Mouse (Mus musculus) limb, embryonic 14.5 days (tissue): Measurements from ENCODE around the gene Brap. TPM values are rescaled to one million over a fixed set of nuclear protein-coding genes. Genes with fewer than 3 reads are reported as not detected.
A peak's percentile ranks its signal among the peaks of the same experiment; 100 is the strongest.

Experiments used
- ATAC-seq: fragments of 200-750 bp; cut with Nextera tagmentation; 2 replicates; pipeline ENCODE4 v1.8.0; 2017; ENCODE audit warnings: low read depth, moderate number of reproducible peaks, moderate TSS enrichment; ENCODE audit not compliant: low FRiP score
- DNase-seq: peaks from one replicate; pipeline ENCODE4 v3.0.0-alpha.2; 2015; ENCODE audit warnings: low spot score
- H3K27ac ChIP-seq: fragments of 300-500 bp; sonication (generic); replicated peaks from 2 replicates; pipeline ENCODE4 v1.5.1; 2014; ENCODE audit warnings: low read depth, mild to moderate bottlenecking, low read length, moderate library complexity, mixed read lengths
- H3K27me3 ChIP-seq: fragments of 300-500 bp; sonication (generic); 2 replicates; pipeline ENCODE4 v1.6.1; 2014; ENCODE audit warnings: low read length, mixed read lengths; ENCODE audit not compliant: control insufficient read depth, insufficient read depth
- H3K36me3 ChIP-seq: fragments of 300-500 bp; sonication (generic); 2 replicates; pipeline ENCODE4 v1.6.1; 2014; ENCODE audit warnings: mild to moderate bottlenecking, low read length, moderate library complexity, mixed read lengths; ENCODE audit not compliant: control insufficient read depth, insufficient read depth
- H3K4me1 ChIP-seq: fragments of 300-500 bp; sonication (generic); 2 replicates; pipeline ENCODE4 v1.6.1; 2014; ENCODE audit warnings: antibody characterized with exemption, low read length, mixed read lengths; ENCODE audit not compliant: control insufficient read depth, insufficient read depth
- H3K4me2 ChIP-seq: fragments of 300-500 bp; sonication (generic); replicated peaks from 2 replicates; pipeline ENCODE4 v1.6.1; 2014; ENCODE audit warnings: low read depth, mild to moderate bottlenecking, low read length, moderate library complexity; ENCODE audit not compliant: severe bottlenecking
- H3K4me3 ChIP-seq: fragments of 300-500 bp; sonication (generic); replicated peaks from 2 replicates; pipeline ENCODE4 v1.5.1; 2014; ENCODE audit warnings: low read length
- H3K9ac ChIP-seq: fragments of 300-500 bp; sonication (generic); 2 replicates; pipeline ENCODE4 v1.6.1; 2014; ENCODE audit warnings: mild to moderate bottlenecking, low read depth, low read length, moderate library complexity; ENCODE audit not compliant: severe bottlenecking
- H3K9me3 ChIP-seq: fragments of 300-500 bp; sonication (generic); 2 replicates; pipeline ENCODE4 v1.6.1; 2016; ENCODE audit warnings: low read length; ENCODE audit not compliant: control insufficient read depth
- POLR2A ChIP-seq: fragments of 200-500 bp; IDR thresholded peaks from 2 replicates; pipeline ENCODE4 v1.8.0; 2012; ENCODE audit warnings: inconsistent platforms, mild to moderate bottlenecking, moderate library complexity, borderline replicate concordance; ENCODE audit not compliant: insufficient read depth, insufficient read length; ENCODE audit errors: extremely low read depth
- WGBS: fragments of 180-500 bp; shearing (Covaris S2); extraction: QIAGEN DNeasy Blood & Tissue Kit; methylation state at CpG from one replicate; pipeline ENCODE4 v1.1.7; 2014; 5-methylcytosine and 5-hydroxymethylcytosine counted together
- polyA plus RNA-seq, 2 experiments: library from polyadenylated mRNA; depleted of rRNA in 1 of 2; stranded (reverse) in 1 of 2; unstranded in 1 of 2; fragments of >200 nt; fragmentation: Nextera tagmentation in 1 of 2; extraction: Ambion mirVana in 1 of 2; gene quantifications; 2 replicates each; pipeline versions ENCODE4 v1.2.1 to v1.2.3; 2012 to 2014

The Brap gene
- polyA plus RNA-seq, 2 experiments, result 28.2 to 44.6 TPM

GRCm38 (mm10) chr5:121692897-121693296 is 32.5 kb downstream of the Brap start:
- Histone ChIP-seq H3K36me3 (no peaks in the 10 kb centered on the region), H3K27me3 (no peaks in the 10 kb centered on the region), H3K4me3 (no peak overlapping the region), H3K9ac (no peak overlapping the region), H3K4me2 (no peak overlapping the region), H3K9me3 (no peaks in the 10 kb centered on the region), H3K4me1 (no peaks in the 10 kb centered on the region), H3K27ac (no peak overlapping the region)
- no peak for TF ChIP-seq POLR2A
- 74% methylated on average over 4 of the region's 4 CpGs for WGBS
- DNase-seq, result peak; percentile 31
- ATAC-seq, result no peak

GRCm38 (mm10) chr5:121696761-121697160 is 36.4 kb downstream of the Brap start:
- TF ChIP-seq POLR2A, result no peak

GRCm38 (mm10) chr5:121699891-121700290 is 39.5 kb downstream of the Brap start:
- DNase-seq (no peak), ATAC-seq (no peak)
- no peak for TF ChIP-seq POLR2A
- Histone ChIP-seq H3K4me3 (no peak overlapping the region), H3K27ac (no peak overlapping the region), H3K4me2 (no peak overlapping the region), H3K27me3 (no peaks in the 10 kb centered on the region), H3K4me1 (peaks cover 3% of the 10 kb centered on the region; the same call in 1 of the 2 replicates), H3K9me3 (no peaks in the 10 kb centered on the region), H3K36me3 (no peaks in the 10 kb centered on the region), H3K9ac (no peak overlapping the region)
- WGBS, result 45% methylated on average over 5 of the region's 5 CpGs

More at GRCm38 (mm10) chr5:121696761-121697160, 36.4 kb downstream of the Brap start:
- H3K4me1 ChIP-seq, result no peaks in the 10 kb centered on the region
- no peak for ATAC-seq
- H3K27me3 ChIP-seq, result no peaks in the 10 kb centered on the region
- WGBS, result 80% methylated on average over 6 of the region's 6 CpGs
- no peak overlapping the region for H3K4me2 ChIP-seq
- no peaks in the 10 kb centered on the region for H3K36me3 ChIP-seq
- no peak overlapping the region for H3K27ac ChIP-seq
- H3K9ac ChIP-seq, result no peak overlapping the region
- no peak for DNase-seq
- no peak overlapping the region for H3K4me3 ChIP-seq
- no peaks in the 10 kb centered on the region for H3K9me3 ChIP-seq

DNA sequence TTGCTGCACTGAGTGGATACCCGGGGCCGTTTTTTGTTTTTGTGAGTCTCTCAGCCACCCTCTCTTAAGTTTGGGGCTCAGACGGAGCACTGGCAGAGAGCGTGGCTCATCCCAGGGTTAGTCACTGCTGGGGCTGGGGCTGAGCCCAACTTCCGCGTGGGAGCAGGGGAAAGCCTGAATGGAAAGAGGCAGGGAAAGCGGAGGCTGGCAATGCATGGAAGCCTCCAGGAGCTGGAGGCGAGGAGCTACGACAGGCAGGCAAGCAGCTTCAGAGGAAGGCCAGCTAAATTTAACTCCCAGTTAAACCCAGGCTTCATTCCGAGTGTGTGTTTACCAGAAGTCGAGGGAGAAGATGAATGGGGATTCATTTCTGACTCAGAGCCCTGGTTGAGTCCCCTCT is 40.1 kb downstream of the Brap start:
- no peak overlapping the region for H3K4me2 ChIP-seq
- H3K4me3 ChIP-seq, result no peak overlapping the region
- peaks cover 3% of the 10 kb centered on the region; the same call in 1 of the 2 replicates for H3K4me1 ChIP-seq
- no peaks in the 10 kb centered on the region for H3K36me3 ChIP-seq
- ATAC-seq, result no peak
- TF ChIP-seq POLR2A, result no peak
- no peaks in the 10 kb centered on the region for H3K9me3 ChIP-seq
- 29% methylated on average over 11 of the region's 11 CpGs for WGBS
- H3K9ac ChIP-seq, result no peak overlapping the region
- no peak overlapping the region for H3K27ac ChIP-seq
- DNase-seq, result no peak
- H3K27me3 ChIP-seq, result no peaks in the 10 kb centered on the region

DNA sequence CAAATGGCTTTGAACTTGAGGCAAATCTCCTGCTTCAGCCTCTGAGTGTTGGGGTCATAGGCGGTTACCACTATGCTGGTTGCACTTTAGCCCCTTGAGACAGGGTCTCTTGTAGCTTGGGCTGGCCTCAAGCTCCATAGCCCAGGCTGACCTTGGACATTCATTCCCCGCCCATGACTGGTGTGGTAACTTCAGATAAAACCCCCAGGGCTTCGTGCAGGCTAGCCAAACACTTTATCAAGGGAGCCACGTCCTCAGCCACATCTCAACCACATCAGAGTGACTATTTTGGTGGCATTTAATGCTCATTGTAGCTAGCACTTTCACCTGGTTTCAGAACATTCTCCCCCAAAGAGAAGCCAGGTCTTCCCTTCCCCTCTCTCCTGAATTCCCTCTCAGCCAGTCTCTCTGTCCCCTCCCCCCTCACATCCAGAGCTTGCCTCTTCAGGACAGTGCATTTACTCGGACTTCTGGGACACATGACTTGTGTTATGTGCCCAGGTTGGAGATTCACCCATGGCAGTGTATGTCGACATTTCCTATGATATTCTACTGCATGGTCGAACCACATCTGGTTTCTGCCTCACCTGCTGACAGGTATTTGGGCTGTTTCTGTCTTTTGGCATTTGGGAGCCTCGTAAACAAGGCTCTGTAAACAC is 40.9 kb downstream of the Brap start:
- ATAC-seq, result no peak
- 48% methylated on average over 8 of the region's 8 CpGs for WGBS
- Histone ChIP-seq H3K4me3 (no peak overlapping the region), H3K9ac (no peak overlapping the region), H3K36me3 (no peaks in the 10 kb centered on the region), H3K27me3 (no peaks in the 10 kb centered on the region), H3K4me1 (peaks cover 3% of the 10 kb centered on the region; the same call in 1 of the 2 replicates), H3K4me2 (no peak overlapping the region), H3K27ac (no peak overlapping the region), H3K9me3 (no peaks in the 10 kb centered on the region)
- DNase-seq, result no peak
- no peak for TF ChIP-seq POLR2A
